Mouse (Mus musculus) heart, adult 2 months (tissue): ENCODE results near the gene Agbl4. TPM values are rescaled to one million over a fixed set of nuclear protein-coding genes. Genes with fewer than 3 reads are reported as not detected.

Source experiments
- DNase-seq, 2 experiments: peaks; one replicate each; pipeline ENCODE4 v3.0.0; 2021
- H3K27ac ChIP-seq: fragments of 200-600 bp; 2 replicates; pipeline ENCODE4 v1.8.1; 2022
- H3K27me3 ChIP-seq: fragments of 200-500 bp; 2 replicates; pipeline ENCODE4 v1.6.1; 2012; ENCODE audit warnings: mild to moderate bottlenecking, low read length, inconsistent platforms, mixed read lengths; ENCODE audit not compliant: control insufficient read depth, insufficient read depth
- H3K36me3 ChIP-seq: fragments of 200-500 bp; 2 replicates; pipeline ENCODE4 v1.6.1; 2012; ENCODE audit warnings: low read length, inconsistent platforms; ENCODE audit not compliant: control insufficient read depth, insufficient read depth
- H3K4me1 ChIP-seq: fragments of 200-500 bp; 2 replicates; pipeline ENCODE4 v1.6.1; 2011; ENCODE audit warnings: low read length; ENCODE audit not compliant: control insufficient read depth, insufficient read depth
- H3K4me3 ChIP-seq: fragments of 200-600 bp; 2 replicates; pipeline ENCODE4 v1.8.1; 2022
- H3K79me2 ChIP-seq: fragments of 200-500 bp; replicated peaks from 2 replicates; pipeline ENCODE4 v1.6.1; 2012; ENCODE audit warnings: mild to moderate bottlenecking, inconsistent platforms, low read length, moderate library complexity, mixed read lengths; ENCODE audit not compliant: control insufficient read depth, insufficient read depth
- H3K9ac ChIP-seq: fragments of 200-500 bp; 2 replicates; pipeline ENCODE4 v1.6.1; 2012; ENCODE audit warnings: low read depth, mild to moderate bottlenecking, control low read depth, inconsistent platforms, low read length, mixed read lengths
- CTCF ChIP-seq: fragments of 200-600 bp; IDR thresholded peaks from 2 replicates; pipeline ENCODE4 v1.8.1; 2022; ENCODE audit warnings: antibody characterized with exemption, mild to moderate bottlenecking, moderate library complexity
- EP300 ChIP-seq: fragments of 200-500 bp; IDR thresholded peaks from 2 replicates; pipeline ENCODE4 v1.6.1; 2011; ENCODE audit warnings: low read depth, low read length, control low read depth; ENCODE audit not compliant: insufficient read depth
- POLR2A ChIP-seq: fragments of 200-500 bp; IDR thresholded peaks from 2 replicates; pipeline ENCODE4 v1.6.1; 2011; ENCODE audit warnings: mild to moderate bottlenecking, low read depth, low read length, control low read depth; ENCODE audit not compliant: insufficient read depth
- WGBS: fragments of 180-500 bp; shearing (Covaris S2); methylation state at CpG from one replicate; pipeline ENCODE4 v1.1.7; 2018; 5-methylcytosine and 5-hydroxymethylcytosine counted together
- intact Hi-C: fragments of 180-260 bp; cut with DNase I; formaldehyde crosslinking; loops from one replicate; pipeline ENCODE4 v1.15.1; 2025
- polyA plus RNA-seq: library from polyadenylated mRNA; depleted of rRNA; stranded (reverse); fragments of >200 nt; gene quantifications from 2 replicates; pipeline ENCODE4 v1.2.3, GENCODE M21; 2012
- total RNA-seq, 2 experiments: library from RNA; stranded (reverse); gene quantifications; 2 replicates each; pipeline ENCODE4 v1.2.3; 2021

Agbl4 gene
- total and polyA plus RNA-seq, 3 experiments = 0.08 to 0.39 (median 0.30) TPM

DNA sequence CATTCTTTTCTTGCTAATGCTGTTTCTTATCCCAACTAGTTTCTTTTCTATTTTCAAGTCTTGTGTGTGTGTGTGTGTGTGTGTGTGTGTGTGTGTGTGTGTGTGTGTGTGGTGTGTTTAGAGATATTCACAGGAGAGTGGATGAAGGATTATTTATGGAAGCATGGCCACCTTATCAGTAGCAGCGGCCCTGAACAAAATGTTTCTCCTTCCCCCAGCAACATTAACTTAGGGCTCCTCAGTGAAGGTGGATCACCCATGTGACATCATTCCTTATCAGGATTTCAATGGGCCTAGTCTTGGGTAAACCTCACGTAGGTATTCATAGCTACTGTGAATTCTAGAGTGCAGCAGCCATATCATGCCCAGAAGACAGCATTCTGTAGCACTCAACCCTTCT, 22.8 kb downstream of the Agbl4 start:
- WGBS = 28% methylated on average over 2 of the region's 2 CpGs
- no peak overlapping the region for H3K27ac ChIP-seq
- no peaks in the 10 kb centered on the region for H3K36me3 ChIP-seq

GRCm38 (mm10) chr4:110427653-110428052, 30.2 kb downstream of the Agbl4 start:
- Histone ChIP-seq H3K79me2 (no peaks in the 10 kb centered on the region), H3K27ac (no peak overlapping the region), H3K27me3 (no peaks in the 10 kb centered on the region), H3K9ac (no peak overlapping the region), H3K36me3 (no peaks in the 10 kb centered on the region), H3K4me3 (no peak overlapping the region), H3K4me1 (no peaks in the 10 kb centered on the region)
- intact Hi-C loops = no loop called here
- no peak for DNase-seq
- TF ChIP-seq EP300 (no peak), POLR2A (no peak), CTCF (no peak)

More for the DNA sequence above, 22.8 kb downstream of the Agbl4 start:
- H3K79me2 ChIP-seq = no peaks in the 10 kb centered on the region
- H3K27me3 ChIP-seq = no peaks in the 10 kb centered on the region
- no peaks in the 10 kb centered on the region for H3K4me1 ChIP-seq
- peak in 1 of 2 experiments; percentile 12 for DNase-seq
- TF ChIP-seq EP300 (no peak), POLR2A (no peak), CTCF (no peak)
- no peak overlapping the region for H3K4me3 ChIP-seq
- intact Hi-C loops = no loop called here
- no peak overlapping the region for H3K9ac ChIP-seq

- no peaks in the 10 kb centered on the region for H3K4me1 ChIP-seq
- peak; percentile 5 to 23 for DNase-seq
- no peak overlapping the region for H3K9ac ChIP-seq
- H3K79me2 ChIP-seq = no peaks in the 10 kb centered on the region
- H3K36me3 ChIP-seq = no peaks in the 10 kb centered on the region
- WGBS = 42% methylated on average over 1 of the region's 1 CpGs
- no peaks in the 10 kb centered on the region for H3K27me3 ChIP-seq
- no peak overlapping the region for H3K27ac ChIP-seq
- intact Hi-C loops = loop anchor here (10.0 kb wide), 1 partner anchor 170 kb away; no protein-coding TSS in a partner anchor
- TF ChIP-seq CTCF (peak; percentile 71), POLR2A (no peak), EP300 (no peak)
- H3K4me3 ChIP-seq = no peak overlapping the region
Measured at GRCm38 (mm10) chr4:110494371-110494770, 96.9 kb downstream of the Agbl4 start.

DNA sequence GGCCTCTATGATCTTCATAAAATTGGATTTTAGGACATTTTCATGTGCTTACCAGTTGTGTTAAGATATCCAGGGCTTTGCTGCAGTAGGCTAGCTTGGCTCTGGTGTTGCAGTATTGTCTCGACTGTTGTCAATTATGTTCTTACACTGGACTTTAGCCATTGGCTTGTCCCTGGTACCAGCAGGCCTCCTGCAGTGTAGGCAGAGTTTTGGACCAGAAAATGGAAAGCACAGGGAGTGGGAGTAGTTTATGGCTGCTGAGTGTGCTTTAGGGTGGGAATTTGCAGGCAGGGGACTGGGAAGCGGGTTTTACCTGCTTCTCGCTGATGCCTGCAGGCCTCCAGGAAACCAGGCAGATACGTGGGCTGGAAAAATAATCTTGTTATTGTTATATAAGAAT, 132.3 kb downstream of the Agbl4 start:
- intact Hi-C loops = no loop called here
- Histone ChIP-seq H3K36me3 (no peaks in the 10 kb centered on the region), H3K9ac (no peak overlapping the region), H3K27me3 (no peaks in the 10 kb centered on the region), H3K4me1 (no peaks in the 10 kb centered on the region), H3K79me2 (no peaks in the 10 kb centered on the region), H3K27ac (no peak overlapping the region), H3K4me3 (no peak overlapping the region)
- TF ChIP-seq CTCF = no peak
- no peak for TF ChIP-seq POLR2A
- no peak for TF ChIP-seq EP300
- WGBS = 76% methylated on average over 4 of the region's 4 CpGs
- no peak for DNase-seq

- intact Hi-C loops = no loop called here
Measured at GRCm38 (mm10) chr4:110549223-110549622, 151.8 kb downstream of the Agbl4 start.

GRCm38 (mm10) chr4:110597726-110598283, 200.3 kb downstream of the Agbl4 start:
- no peak overlapping the region for H3K9ac ChIP-seq
- H3K4me1 ChIP-seq = no peaks in the 10 kb centered on the region
- DNase-seq = no peak
- H3K36me3 ChIP-seq = no peaks in the 10 kb centered on the region
- 51% methylated on average over 4 of the region's 4 CpGs for WGBS
- no peak overlapping the region for H3K27ac ChIP-seq
- TF ChIP-seq EP300 = no peak
- no peak for TF ChIP-seq POLR2A
- TF ChIP-seq CTCF = no peak
- H3K27me3 ChIP-seq = no peaks in the 10 kb centered on the region
- no peak overlapping the region for H3K4me3 ChIP-seq
- no peaks in the 10 kb centered on the region for H3K79me2 ChIP-seq
- intact Hi-C loops = no loop called here

More at GRCm38 (mm10) chr4:110549223-110549622, 151.8 kb downstream of the Agbl4 start:
- DNase-seq = no peak
- H3K36me3 ChIP-seq = no peaks in the 10 kb centered on the region
- no peaks in the 10 kb centered on the region for H3K27me3 ChIP-seq
- 49% methylated on average over 3 of the region's 3 CpGs for WGBS
- H3K79me2 ChIP-seq = no peaks in the 10 kb centered on the region
- TF ChIP-seq POLR2A (no peak), EP300 (no peak), CTCF (no peak)
- H3K4me3 ChIP-seq = no peak overlapping the region
- H3K9ac ChIP-seq = no peak overlapping the region
- no peaks in the 10 kb centered on the region for H3K4me1 ChIP-seq
- H3K27ac ChIP-seq = no peak overlapping the region

DNA sequence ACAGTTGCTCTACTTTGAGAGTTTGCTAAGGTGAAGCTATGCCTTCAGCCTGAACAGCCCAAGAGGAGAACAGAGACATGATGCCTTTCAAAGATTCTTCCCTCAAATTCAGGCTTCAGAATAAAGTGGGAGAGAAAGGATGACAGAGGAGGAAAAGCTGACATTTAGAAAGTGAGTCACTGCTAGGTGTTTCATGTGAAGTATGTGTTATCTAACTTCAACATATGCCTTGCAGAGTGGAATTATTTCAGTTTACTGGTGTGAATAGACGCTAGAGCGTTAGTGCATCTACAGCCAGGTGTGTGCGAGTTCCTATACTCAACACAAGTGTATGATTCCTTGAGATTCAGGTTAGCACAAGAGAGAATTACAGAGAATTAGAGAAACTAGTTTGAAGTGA, 244.0 kb downstream of the Agbl4 start:
- H3K79me2 ChIP-seq = no peaks in the 10 kb centered on the region
- intact Hi-C loops = no loop called here
- no peak overlapping the region for H3K9ac ChIP-seq
- no peaks in the 10 kb centered on the region for H3K36me3 ChIP-seq
- H3K4me3 ChIP-seq = no peak overlapping the region
- WGBS = 76% methylated on average over 3 of the region's 3 CpGs
- no peaks in the 10 kb centered on the region for H3K4me1 ChIP-seq
- no peak for DNase-seq
- no peak overlapping the region for H3K27ac ChIP-seq
- no peaks in the 10 kb centered on the region for H3K27me3 ChIP-seq
- TF ChIP-seq POLR2A = no peak
- no peak for TF ChIP-seq EP300
- TF ChIP-seq CTCF = no peak
